Mouse (Mus musculus) cortical plate, adult 2 months (tissue): ENCODE data around the gene Pgap3.

Experiments used
- CTCF ChIP-seq: fragments of 200-500 bp; IDR thresholded peaks from 2 replicates; pipeline ENCODE4 v1.5.1; 2011; ENCODE audit warnings: mild to moderate bottlenecking, control low read depth, low read length; ENCODE audit not compliant: insufficient read depth; ENCODE audit errors: extremely low read depth
- POLR2A ChIP-seq: fragments of 200-500 bp; IDR thresholded peaks from 2 replicates; pipeline ENCODE4 v1.6.1; 2011; ENCODE audit warnings: mild to moderate bottlenecking, low read length, control low read depth; ENCODE audit not compliant: insufficient read depth; ENCODE audit errors: extremely low read depth

GRCm38 (mm10) chr11:98353651-98354211 is 46.6 kb downstream of the Pgap3 start:
- TF ChIP-seq POLR2A (no peak), CTCF (no peak)
